Mouse (Mus musculus) MEL (cell line): ENCODE data around the gene Slc1a5.

Experiments used
- CTCF ChIP-seq, 3 experiments: IDR thresholded peaks in 2 of 3; conservative IDR thresholded peaks in 1 of 3; 2 replicates each; pipeline ENCODE4 v1.5.1; 2011 to 2012; ENCODE audit warnings: low read length in 3 of 3, low read depth in 2 of 3, mild to moderate bottlenecking in 2 of 3, improper control_type of control experiment in 1 of 3, inconsistent platforms in 1 of 3, mixed read lengths in 1 of 3, moderate library complexity in 1 of 3; ENCODE audit not compliant: control insufficient read depth in 1 of 3, insufficient read depth in 1 of 3, poor library complexity in 1 of 3, severe bottlenecking in 1 of 3
- E2F4 ChIP-seq: IDR thresholded peaks from 2 replicates; pipeline ENCODE4 v1.6.1; 2011; ENCODE audit warnings: low read depth, low read length, improper control_type of control experiment, borderline replicate concordance
- ELF1 ChIP-seq: IDR thresholded peaks from 2 replicates; pipeline ENCODE4 v1.6.1; 2014; ENCODE audit warnings: low read depth, mild to moderate bottlenecking, inconsistent platforms, low read length, improper control_type of control experiment, moderate library complexity
- EP300 ChIP-seq, 2 experiments: IDR thresholded peaks; 2 replicates each; pipeline ENCODE4 v1.6.1; 2011; ENCODE audit warnings: improper control_type of control experiment in 2 of 2, low read length in 2 of 2, low read depth in 1 of 2, mild to moderate bottlenecking in 1 of 2
- HCFC1 ChIP-seq: IDR thresholded peaks from 2 replicates; pipeline ENCODE4 v1.6.1; 2012; ENCODE audit warnings: low read depth, mild to moderate bottlenecking, inconsistent platforms, low read length, improper control_type of control experiment, moderate library complexity
- KAT2A ChIP-seq: conservative IDR thresholded peaks from 2 replicates; pipeline ENCODE4 v1.6.1; 2012; ENCODE audit warnings: low read depth, low read length, improper control_type of control experiment, inconsistent platforms
- POLR2A ChIP-seq, 2 experiments: IDR thresholded peaks; 2 replicates each; pipeline ENCODE4 v1.6.1; 2011 to 2012; ENCODE audit warnings: low read length in 2 of 2, mild to moderate bottlenecking in 2 of 2, control low read depth in 1 of 2, improper control_type of control experiment in 1 of 2, low read depth in 1 of 2, moderate library complexity in 1 of 2; ENCODE audit not compliant: control insufficient read depth in 1 of 2, insufficient read depth in 1 of 2, poor library complexity in 1 of 2
- SMC3 ChIP-seq: IDR thresholded peaks from 2 replicates; pipeline ENCODE4 v1.6.1; 2011; ENCODE audit warnings: low read depth, low read length, improper control_type of control experiment
- ZC3H11A ChIP-seq: IDR thresholded peaks from 2 replicates; pipeline ENCODE4 v1.6.1; 2012; ENCODE audit warnings: low read depth, mild to moderate bottlenecking, inconsistent platforms, low read length, improper control_type of control experiment

DNA sequence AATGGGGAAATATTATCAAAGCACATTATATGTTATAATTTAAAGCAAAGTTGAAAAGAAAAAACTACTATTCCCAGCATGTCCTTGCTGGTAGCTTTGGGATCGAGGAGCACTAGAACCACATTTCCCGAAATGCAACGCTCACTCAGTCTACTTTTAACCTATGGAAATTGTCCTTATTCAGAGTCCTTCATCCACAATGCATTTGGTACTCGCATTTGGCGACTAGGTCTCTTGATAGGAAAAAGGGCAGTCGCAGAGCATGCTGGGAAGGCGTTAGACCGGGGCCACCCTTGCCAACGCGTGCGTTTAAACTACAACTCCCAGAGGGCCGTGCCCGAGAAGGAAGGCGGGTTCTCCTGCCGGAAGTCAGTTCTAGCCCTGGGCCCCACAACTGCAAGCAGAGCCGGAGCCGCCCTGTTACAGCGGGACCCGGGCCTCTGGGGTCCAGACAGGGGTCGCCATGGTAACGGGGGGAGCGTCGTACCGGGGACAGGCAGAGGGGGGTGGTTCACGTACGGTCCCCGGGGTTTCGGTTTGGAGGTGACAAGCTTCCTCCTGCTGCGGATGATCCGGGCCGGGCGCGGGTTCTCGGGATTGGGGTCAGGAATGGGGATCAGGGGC, 43.0 kb upstream of the Slc1a5 start, which contains the start of gene Ap2s1:
- no peak for TF ChIP-seq CTCF (IDR thresholded peaks at IDR 0.05 in 2 of 3, conservative IDR thresholded peaks at IDR 0.05 in 1 of 3; ENCODE audit: control insufficient read depth in 1 of 3, insufficient read depth in 1 of 3, low read depth in 2 of 3, low read length in 3 of 3, poor library complexity in 1 of 3, severe bottlenecking in 1 of 3)
- TF ChIP-seq EP300 (IDR thresholded peaks at IDR 0.05; ENCODE audit: low read depth in 1 of 2, low read length in 2 of 2) = no peak
- peak; percentile 87 for TF ChIP-seq ELF1
- peak; percentile 100 for TF ChIP-seq KAT2A
- no peak for TF ChIP-seq SMC3
- no peak for TF ChIP-seq ZC3H11A
- TF ChIP-seq POLR2A (IDR thresholded peaks at IDR 0.05; ENCODE audit: control insufficient read depth in 1 of 2, insufficient read depth in 1 of 2, low read depth in 1 of 2, low read length in 2 of 2, poor library complexity in 1 of 2) = peak; percentile 62 to 72; a peak in 3 of 4 replicates
- TF ChIP-seq HCFC1 = peak; percentile 98
- TF ChIP-seq E2F4 = no peak
